Mouse (Mus musculus) 3134 (cell line): ENCODE data around the gene Tekt5.

Experiments
- DNase-seq: peaks from one replicate; pipeline ENCODE4 v3.0.0-alpha.2; 2011; ENCODE audit warnings: low spot score; ENCODE audit not compliant: insufficient read length; ENCODE audit errors: extremely low read depth

Gene Tekt5

DNA sequence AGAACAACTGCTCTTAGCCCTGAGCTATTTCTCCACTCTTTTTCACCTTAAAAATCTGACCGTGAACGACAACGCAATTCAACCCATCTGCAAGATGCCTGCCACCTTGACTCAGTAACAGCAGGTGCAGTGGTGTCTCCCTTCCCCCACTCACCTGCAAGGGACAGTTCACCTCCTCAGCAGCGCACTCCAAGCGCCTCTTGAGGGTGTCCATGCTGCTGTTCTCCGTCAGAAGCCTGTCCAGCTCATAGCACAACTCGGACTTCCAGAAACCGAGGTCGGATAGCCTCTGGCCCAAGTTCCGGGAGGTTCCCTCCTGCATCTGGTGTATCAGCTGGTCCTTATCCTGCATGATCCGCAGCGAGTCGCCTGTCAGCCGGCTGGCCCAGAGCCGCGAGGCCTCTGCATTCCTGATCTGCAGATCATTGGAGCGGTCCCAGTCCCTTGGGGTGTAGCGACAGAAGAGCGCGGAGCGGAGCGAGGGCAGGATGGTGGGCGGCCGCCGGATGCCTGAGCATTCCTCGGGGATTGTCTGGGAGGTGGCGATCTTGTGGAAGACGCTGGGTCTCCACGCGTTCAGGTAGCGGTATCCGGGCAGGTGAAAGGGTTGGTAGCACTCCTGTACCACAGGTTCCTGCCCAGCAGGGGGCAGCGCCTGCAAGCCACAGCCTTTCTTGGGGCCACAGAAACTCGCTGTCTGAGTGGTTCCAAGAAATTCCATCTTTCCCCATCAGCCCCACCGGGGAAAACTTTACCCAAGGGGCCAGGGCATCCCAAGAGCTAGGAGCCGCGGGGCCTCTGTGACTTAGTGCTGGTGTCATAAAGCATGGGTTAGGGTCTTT, at the start of gene Tekt5:
Tekt5 (minus strand) TSS at position 792 of the 842 bp plus-strand sequence.
- no peak for DNase-seq

DNA sequence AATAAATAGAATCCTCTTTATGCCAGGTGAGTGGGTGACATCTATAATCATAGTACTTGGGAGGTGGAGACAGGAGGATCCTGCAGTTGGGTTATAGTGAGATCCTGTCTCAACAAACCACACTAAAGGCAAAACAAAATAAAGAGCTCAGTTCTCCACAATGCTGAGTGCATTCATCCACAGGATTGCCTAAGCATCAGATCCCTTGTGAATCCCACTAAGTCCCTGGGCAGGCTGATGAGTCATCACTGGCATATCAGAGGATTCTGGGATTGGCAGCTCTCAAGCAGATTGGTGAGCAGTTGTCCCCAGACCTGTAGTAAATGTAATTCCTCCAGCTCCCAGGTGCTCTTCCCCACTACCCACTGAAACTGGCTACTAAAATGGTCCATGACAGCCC, 48.4 kb upstream of the Tekt5 start:
- no peak for DNase-seq

DNA sequence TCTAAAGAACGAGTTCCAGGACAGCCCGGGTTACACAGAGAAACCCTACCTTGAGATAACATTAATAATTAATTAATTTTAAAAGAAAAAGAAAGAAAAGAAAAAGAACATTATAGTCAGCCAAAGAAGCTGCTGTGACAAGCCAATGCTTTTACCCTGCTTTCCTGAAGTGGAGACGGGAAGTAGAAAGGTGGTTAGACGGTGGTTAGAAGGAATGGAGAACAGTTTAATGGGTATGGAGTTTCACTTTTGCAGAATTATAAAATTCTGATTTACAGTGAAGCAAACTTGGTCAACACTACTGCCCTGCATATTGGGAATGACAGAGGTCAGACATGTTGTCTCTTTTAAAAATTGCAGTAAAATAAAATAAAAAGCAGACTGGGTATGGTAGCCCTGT, 46.5 kb upstream of the Tekt5 start:
- DNase-seq: no peak

DNA sequence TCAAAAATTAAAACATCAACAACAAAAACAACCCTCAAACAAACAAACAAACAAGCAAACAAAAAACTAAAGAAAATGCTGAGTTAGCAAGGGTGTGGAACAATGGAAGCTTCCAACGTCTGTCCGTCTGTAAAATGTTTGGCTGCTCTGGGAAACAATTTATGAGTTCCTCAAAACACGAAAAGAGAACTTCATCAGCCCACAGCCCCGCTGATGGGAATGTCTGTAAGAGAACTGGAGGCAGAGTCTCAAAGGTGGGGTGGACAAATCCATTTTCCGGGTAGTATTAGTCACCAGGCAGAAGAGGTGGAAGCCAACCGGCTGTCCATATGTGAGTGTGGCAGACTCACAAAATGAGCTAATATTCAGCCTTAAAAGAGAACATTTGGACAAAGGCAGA, 46.0 kb upstream of the Tekt5 start:
- no peak for DNase-seq

DNA sequence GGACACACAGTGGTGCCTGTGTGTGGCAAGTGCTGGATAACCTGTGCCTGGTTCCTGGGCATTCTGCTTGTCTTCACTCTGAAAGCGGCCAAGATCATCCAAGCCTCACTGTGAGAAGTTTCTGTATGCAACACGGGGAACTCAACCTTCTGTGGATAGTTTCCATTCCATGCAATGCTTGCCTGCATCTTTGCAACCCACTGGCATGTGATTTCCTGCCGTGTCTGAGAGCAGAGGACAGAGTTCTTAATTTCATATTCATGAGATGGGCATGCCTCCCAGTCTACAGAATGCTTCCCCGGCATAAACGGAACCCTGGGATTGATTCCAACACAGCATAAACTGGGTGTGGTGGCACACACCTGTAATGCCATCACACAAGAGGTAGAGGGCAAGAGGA, 42.8 kb upstream of the Tekt5 start:
- DNase-seq: no peak

DNA sequence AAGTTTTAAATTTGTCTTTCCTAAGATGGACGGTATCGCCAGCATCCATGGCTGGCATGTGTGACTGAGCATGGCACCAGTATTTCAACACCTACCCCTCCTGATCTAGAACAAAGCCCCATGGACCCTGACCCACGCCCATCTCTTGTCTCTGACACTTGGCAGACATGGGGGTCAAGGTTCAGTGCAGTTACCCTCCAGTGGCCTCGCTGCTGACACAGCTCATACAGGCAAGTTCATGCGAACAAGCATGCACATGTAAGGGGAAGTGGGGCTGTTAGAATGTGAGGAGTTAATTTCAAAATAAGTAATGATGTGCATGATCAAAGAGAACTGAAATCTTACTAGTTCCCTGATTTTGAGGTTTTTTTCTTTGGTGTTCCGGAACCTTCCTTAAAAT, 40.9 kb upstream of the Tekt5 start:
- no peak for DNase-seq

DNA sequence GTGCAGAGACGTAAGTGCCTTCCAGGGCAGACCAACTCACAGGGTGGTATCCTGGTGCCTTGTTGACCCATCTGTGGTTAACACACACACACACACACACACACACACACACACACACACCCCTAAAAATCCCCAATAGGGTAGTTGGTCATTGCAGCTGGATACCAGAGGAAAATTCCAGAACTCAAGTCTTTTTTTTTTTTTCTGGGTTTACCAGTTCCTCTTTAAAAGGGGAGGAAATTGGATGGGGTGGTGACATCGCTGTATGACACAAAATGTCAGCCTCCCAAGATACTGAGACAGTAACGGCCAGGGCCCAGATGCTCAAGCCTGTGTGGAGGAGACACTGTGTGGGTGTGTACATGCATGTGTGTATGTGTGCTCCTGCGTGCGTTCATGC, 38.1 kb upstream of the Tekt5 start:
- DNase-seq: no peak

DNA sequence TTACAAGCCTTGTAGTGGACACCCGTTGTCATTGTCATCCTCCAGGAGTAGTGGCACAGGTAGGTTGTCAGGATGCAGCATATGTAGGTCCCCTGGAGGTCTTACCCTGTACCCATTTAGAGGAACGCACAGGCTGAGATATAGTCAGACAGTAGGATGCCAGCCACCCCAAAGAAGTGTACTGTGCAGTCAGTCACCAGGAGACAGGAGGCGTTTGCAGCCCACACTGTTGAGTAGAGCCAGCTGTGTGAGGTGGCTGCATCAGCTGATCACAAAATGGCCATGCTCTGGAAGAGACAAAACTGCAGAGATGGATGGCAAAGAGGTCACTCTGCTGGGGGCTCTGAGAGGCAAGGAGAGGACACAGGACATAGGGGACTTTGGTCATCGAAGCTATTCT, 37.1 kb upstream of the Tekt5 start:
- no peak for DNase-seq

DNA sequence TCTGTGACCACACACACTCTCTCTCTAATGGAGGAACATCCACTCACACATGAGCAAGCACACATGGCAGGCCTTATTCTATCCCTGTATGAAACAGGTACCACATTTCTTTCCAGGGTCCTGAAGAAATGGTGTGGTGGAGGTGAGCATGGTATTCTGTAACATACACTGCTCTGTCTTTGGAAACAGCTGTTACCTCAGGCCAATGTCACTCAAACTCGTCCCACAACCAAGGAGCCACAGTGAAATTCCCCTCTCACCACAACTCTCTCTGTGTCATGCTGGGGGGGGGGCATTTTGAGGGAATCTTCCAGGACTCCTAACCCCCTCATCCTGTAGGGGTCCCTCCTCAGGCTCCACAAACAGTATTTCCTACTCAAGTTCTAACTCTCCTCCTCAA, 36.6 kb upstream of the Tekt5 start:
- no peak for DNase-seq

DNA sequence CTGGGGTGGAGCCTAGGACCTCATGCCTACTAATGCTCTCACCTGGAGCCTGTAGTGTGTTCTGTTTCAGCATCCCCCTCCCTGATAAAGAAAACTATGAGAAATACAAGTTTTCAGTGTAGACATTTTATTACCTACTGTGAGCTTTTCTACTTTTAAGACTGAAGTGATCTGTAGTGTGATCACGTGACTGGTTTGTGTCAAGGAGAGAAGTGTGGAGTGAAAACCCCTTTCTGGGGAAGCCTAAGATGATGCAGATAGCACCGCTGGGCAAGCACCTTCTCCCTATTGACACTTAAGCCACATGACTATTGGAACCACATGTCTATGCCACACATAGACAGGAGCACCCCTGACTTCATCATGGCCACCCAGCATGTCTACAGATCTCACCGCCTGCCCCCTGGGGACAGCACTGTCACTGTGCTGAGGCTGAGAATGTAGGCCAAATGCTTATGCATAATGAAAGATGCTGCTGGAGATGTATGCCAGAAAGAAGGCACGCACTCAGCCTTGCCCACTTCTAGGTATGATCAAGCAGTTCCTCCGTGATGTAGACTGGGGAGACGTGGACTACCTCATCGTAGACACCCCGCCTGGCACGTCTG, 25.3 kb upstream of the Tekt5 start:
- DNase-seq: no peak

DNA sequence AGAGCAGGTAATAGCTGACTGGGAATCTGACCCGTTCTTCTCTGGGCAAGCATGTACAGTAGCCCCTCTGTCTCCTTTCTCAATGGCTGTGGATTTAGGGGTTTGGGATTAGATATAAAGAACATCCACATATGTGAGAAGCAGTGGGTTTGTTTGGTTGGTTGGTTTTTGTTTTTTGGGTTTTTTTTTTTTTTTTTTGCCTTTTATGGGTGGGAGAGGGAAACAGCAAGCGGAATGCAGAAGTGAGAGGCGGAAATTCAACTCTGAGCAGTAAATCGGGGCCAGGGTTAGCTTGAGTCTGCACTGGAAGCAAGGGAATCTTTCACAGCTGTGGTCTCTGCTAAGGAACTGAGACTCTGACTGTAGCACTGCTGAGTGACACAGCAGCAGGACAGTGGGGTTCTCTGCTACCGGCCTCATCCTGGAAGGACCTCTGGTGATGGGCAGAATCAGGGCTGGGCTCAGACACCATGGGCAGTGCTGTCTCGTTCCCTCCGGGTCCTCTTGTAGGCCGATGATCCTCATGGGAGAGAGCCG, 22.5 kb upstream of the Tekt5 start:
- no peak for DNase-seq

DNA sequence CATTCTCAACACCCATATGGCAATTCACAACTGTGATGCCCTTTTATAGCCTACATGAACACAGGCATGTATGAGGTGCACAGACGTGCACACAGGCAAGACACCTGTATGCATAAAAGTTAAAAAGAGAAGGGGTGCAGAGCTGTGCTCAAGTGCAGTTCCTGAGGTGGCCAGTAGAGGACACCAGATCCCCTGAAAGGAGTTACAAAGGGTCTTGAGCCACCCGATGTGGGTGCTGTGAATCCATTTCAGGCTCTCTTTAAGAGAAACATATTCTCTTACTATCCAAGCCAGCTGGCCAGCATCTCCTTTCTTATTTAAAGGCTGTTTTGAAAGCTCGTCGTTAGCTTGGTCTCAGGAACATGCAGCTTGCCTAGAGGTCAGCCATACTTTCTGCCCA, 21.6 kb upstream of the Tekt5 start:
- DNase-seq: no peak

DNA sequence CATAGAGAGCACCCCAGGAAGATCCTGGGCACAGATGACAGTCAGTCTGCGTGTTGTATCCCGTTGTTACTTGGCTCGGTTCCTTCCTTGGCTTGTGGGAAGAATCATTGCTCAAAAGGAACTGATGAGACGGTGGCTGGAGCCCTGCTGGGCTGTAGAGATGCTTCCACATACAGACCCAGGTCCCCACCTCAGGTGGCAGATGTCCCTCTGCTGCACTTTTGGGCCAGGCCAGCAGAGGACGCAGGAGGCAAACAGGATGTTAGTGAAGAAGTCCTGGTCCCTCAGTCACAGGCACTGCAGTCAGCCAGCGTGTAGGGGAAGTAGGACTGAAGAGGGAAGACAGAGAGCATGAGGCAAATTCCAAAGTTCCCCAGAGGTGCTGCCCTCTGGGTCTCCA, 20.7 kb upstream of the Tekt5 start:
- no peak for DNase-seq

DNA sequence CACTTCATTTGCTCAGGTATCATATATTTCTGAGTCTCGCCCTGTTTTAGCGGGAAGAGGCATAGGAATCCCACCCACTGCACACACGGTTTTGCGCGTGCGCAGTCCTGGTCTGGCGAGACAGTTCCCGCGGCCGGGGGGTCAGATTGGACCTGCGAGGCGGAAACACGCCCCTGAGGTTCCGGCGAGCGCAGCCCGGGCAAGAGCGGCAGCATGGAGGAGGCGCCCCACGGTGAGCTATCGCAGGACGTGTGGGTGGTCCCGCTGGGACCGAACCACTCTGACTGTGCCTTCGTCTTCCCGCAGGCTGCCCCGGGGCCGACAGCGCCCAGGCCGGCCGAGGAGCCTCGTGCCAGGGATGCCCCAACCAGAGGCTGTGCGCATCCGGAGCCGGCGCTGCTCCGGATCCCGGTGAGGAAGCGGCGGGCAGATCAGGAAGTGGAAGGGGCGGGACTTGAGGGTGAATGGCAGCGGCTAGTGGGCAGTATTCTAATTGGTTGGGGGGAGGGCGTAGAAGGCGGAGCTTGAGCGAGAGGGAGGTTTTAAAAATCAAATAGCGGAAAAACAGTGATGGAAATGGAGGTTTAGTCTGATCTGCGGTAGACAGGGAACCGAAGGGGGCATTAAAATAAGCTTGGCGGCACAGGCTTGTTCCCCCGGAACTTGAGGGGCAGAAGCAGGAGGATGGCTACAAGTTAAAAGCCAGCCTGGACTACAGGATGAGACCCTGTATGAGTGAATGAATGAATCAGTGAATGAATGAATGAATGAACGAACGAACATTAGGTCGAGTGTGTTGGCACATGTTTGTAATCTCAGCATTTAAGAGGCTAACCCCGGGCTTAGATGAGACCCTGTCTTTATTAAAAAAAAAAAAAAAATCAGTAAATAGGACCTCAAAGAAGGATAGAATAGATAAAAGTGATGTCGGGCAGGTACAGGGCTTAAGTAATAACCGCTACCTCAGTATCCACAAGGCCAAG, 16.8 kb upstream of the Tekt5 start, which contains the start of gene Nubp1:
Nubp1 (plus strand) TSS at position 185 of the 983 bp plus-strand sequence.
- peak; percentile 99 for DNase-seq

DNA sequence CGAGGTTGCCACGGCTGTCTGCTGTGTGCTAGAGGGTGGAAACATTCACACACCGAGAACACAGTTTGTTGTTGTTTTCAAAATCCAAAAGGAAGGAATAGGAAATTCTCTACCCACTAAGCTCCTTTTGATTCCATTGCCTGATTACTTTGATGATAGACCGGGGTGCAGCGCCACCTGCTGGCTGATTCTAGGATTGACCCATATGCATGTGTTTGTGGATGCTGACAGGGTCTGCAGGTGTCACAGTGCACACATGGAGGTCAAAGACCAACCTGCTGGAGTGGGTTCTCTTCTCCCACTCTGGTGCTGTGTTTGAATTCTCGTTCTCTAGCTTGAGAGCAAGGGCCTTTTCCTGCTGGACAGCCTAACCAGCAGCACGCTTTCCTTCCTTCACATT, 3.9 kb upstream of the Tekt5 start:
- peak; percentile 30 for DNase-seq

DNA sequence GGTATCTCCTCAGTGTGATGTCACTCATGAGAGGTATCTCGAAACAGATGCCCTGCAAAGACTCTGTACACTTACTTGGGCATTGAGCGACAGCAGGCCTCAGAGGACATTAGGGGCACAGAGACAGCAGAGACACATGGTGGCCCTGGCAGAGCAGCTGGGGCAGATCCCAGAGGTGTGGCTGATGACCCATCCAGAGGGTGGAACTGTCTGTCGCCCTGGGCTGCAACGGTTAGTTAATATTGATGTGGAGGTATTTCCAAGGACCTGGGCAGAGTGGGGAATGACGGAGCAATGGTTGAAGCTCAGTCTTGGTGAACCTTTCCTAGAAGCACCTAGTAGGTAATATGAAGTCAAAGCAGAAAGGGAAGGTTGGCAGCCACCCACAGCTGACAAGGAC, 3.5 kb upstream of the Tekt5 start:
- DNase-seq: no peak

DNA sequence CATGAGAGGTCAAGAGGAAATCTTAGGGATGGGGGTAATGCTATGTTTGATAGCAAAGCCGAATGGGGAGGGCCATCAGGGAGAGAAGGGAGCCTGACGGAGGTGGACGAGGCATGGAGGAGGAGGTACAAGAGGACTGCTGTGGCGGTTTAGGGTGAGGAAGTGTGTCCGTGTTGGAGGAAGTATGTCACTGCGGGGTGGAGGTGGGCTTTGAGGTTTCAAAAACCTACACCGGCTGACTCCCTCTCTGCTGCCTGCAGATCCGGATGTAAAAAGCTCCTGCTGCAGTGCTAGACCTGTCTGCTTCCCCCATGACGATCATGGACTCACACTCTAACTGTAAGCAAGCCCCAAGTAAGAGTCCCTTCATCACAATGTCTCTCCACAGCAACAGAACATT, 2.7 kb downstream of the Tekt5 start:
- no peak for DNase-seq

DNA sequence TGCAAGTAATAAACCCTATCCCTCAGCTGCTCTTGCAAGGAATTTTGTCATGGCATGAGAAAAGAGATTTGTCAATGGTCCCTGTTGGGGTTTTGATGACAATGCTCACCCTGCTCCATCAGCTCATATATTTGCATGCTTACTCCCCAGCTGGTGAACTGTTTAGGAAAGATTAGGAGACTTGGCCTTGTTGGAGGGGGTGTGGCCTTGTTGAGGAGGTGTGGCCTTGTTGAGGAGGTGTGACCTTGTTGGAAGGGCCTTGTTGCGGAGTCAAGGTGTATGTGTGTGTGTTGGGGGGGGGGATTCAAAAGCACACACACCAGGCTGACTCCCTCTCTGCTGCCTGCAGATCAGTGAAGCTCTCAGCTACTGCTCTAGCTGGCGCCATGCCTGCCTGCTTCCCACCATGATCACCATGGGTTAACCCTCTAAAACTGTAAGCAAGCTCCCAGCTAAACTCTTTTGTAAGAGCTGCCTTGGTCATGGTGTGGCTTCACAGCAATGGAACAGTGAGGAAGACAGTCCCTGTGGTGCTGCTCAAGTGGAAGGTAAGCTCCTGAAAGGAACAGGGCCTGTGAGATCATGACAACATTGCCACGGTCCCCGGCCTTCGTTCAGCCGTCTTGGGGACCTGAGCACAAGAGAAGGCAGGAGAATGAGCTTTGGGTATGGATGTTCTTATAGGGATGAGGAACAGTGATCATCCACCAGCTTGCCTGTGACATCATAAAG, 6.5 kb downstream of the Tekt5 start:
- DNase-seq: no peak

DNA sequence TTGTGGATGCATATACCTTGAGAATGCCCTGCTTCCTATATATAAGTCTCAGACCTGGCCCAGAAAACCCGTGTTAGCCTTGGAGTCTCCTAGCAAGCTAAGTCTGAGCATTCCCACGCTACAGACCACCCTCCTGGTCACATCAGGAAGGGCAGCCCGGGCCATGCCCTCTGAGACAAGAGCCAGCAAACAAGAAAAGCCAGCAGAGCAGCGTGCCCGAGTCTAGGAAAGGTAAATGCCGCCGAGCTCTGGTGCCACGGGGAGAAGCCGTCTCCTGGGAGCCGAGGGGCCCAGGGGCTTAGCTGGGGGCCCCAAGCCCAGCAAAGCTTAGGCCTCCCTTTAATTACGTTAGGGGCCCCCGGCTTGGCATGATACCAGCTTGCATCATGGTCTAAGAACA, 10.0 kb downstream of the Tekt5 start:
- DNase-seq: no peak

DNA sequence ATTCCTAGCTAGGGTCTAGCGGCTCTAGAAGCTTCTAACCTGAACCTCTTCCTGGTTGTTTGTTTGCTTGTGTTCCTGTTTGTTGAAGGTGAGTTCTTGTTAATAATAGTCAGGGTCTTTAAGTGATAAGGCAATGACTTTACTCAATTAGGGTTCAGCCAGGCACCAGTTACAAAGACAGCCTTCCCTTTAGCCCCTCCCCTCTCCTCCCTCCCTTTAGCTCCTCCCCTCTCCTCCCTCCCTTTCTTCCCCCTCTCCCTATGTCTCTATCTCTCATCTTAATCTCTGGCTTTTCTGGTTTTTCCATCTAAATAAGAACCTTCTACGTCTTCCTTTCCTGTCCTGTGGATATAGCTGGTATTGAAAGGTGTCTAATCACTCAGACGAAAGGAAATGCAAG, 10.7 kb downstream of the Tekt5 start:
- no peak for DNase-seq
